Mouse (Mus musculus) brown adipose tissue, adult 24 weeks (tissue): ENCODE results near the gene Hist1h2ag. TPM values are rescaled to one million over a fixed set of nuclear protein-coding genes. Genes with fewer than 3 reads are reported as not detected.
"Not testable (repeated sequence)": the region's sequence is repeated elsewhere in the genome, so short reads cannot be mapped to it uniquely, and the experiment has no call there.

Experiments used
- H3K27ac ChIP-seq: fragments of 200-500 bp; replicated peaks from 2 replicates; pipeline ENCODE4 v1.5.1; 2012; ENCODE audit warnings: low read depth, mild to moderate bottlenecking, low read length
- H3K4me1 ChIP-seq: fragments of 200-500 bp; 2 replicates; pipeline ENCODE4 v1.6.1; 2012; ENCODE audit warnings: low read length, mixed read lengths; ENCODE audit not compliant: control insufficient read depth, insufficient read depth, insufficient read length
- H3K4me3 ChIP-seq: fragments of 200-500 bp; 2 replicates; pipeline ENCODE4 v1.5.1; 2012; ENCODE audit warnings: low read depth, mild to moderate bottlenecking, low read length, moderate library complexity; ENCODE audit not compliant: insufficient read depth
- polyA plus RNA-seq: library from polyadenylated mRNA; stranded (reverse); fragments of >200 nt; gene quantifications from 2 replicates; pipeline ENCODE4 v1.2.4, GENCODE M21; 2012; ENCODE audit not compliant: missing spikeins, insufficient read depth, insufficient read length

Gene Hist1h2ag
- not detected in 2 replicates for polyA plus RNA-seq

DNA sequence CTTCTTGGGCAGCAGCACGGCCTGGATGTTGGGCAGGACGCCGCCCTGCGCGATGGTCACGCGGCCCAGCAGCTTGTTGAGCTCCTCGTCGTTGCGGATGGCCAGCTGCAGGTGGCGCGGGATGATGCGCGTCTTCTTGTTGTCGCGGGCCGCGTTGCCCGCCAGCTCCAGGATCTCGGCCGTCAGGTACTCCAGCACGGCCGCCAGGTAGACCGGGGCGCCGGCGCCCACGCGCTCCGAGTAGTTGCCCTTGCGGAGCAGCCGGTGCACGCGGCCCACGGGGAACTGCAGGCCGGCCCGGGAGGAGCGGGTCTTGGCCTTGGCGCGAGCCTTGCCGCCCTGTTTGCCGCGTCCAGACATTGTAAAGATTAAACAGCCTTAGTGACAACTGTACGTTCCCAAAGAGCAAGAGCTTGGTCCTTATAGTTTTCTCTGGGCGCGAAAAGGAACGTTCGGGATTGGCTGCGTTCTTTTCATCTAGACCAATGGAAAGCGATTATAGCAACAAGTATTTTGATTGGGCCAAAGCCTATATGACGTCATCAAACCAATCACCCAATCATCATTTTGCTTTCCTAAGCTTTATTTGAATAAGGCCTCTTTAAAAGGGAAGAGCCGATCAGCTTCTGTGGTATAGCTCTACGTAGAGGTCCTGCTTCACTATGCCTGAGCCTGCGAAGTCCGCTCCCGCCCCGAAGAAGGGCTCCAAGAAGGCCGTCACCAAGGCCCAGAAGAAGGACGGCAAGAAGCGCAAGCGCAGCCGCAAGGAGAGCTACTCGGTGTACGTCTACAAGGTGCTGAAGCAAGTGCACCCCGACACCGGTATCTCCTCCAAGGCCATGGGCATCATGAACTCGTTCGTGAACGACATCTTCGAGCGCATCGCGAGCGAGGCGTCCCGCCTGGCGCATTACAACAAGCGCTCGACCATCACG is at the start of gene Hist1h2ag, which contains the start of gene Hist1h2bj:
TSS of gene Hist1h2ag (minus strand) at position 377 of the 935 bp plus-strand sequence.
TSS of gene Hist1h2bj (plus strand) at position 647 of the 935 bp plus-strand sequence.
- Histone ChIP-seq H3K4me3 (peak within 1 kb of the TSS; percentile 59), H3K27ac (0 out of 2 replicates have a peak within 1 kb of the TSS, but pooled peaks have one; percentile 40)
- not testable (repeated sequence) for H3K4me1 ChIP-seq

DNA sequence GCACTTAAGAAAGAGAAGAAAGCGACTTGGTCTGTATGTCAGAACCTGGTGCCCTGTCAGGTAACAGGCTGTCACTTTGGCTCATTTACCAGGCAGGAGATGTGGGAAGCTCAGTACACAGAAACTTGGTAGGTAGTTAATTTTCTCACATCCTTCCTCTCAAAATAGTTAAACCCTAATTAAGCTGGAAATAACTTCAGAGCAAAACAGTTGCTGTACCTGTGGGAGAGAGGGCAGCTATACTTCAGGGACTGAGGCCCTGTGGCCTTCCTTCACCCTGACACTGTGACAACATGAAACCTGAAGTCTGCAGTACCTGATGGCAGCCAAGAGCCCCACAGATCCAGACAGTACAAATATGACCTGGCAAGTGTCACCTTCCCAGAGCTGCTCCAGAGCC is 41.4 kb upstream of the Hist1h2ag start, which contains the start of gene Vmn1r188:
TSS of gene Vmn1r188 (plus strand) at position 301 of the 400 bp plus-strand sequence.
- not testable (repeated sequence) for H3K4me1 ChIP-seq, H3K4me3 ChIP-seq, H3K27ac ChIP-seq

DNA sequence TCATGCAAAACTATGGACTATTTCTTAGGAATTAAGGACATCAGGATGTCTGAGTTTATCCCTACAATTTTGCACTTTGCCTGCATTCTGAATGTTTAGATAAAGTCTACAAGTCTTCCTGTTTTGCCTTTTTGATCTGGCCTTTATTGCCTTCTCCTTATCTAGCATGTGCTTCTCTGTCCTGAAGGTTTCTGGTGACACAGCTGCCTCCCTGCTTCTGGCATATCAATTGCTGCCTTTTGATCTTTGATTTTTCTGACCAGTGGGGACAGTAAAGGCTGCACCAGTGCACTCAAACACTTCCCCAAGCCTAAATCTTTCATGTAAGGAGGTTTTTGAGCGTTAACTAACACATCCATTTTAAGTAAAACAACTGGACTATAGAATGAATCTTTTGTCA is 20.7 kb upstream of the Hist1h2ag start:
- Histone ChIP-seq H3K27ac (no peak overlapping the region), H3K4me3 (no peak overlapping the region), H3K4me1 (no peaks in the 10 kb centered on the region)

DNA sequence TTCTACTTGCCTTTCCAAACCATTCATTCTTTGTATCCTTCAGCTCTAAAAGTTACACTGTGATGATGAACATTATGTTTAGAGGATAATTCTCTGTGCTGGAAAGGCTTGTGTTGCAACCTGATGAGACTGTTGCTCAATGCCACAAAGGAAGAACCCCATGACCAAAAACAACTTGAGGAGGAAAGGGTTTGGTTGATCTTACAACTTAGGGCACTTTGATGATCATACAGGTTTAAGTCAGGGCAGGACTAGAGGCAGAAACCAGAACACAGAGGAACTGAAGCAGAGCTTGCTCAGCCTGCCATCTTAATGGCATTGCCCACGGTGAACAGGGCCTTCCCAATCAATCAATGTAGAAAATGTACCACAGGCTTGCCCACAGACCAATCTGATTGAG is 18.7 kb upstream of the Hist1h2ag start:
- Histone ChIP-seq H3K27ac (no peak overlapping the region), H3K4me3 (no peak overlapping the region), H3K4me1 (no peaks in the 10 kb centered on the region)

DNA sequence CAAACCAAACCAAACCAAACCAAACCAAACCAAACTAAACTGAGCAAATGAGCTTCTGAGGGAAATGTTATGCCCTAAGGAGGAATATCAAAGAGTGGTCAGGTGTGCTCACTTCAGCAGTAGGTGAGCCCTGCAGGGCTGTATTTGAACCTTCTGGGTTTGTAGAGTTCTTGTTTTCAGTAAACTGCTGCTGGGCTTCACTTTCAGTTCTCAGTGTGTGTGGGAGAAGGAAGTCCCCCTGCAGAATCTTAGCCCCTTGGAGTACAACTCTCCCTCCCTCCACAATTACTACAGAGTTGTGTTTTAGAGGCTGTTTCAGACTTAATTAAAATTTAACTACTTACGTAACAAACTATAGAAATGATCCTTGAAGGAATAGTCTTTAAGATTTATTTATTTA is 11.0 kb upstream of the Hist1h2ag start:
- H3K27ac ChIP-seq, result no peak overlapping the region
- H3K4me1 ChIP-seq, result 0 out of 2 replicates have a peak, but pooled peaks cover 2% of the 10 kb centered on the region
- H3K4me3 ChIP-seq, result no peak overlapping the region

DNA sequence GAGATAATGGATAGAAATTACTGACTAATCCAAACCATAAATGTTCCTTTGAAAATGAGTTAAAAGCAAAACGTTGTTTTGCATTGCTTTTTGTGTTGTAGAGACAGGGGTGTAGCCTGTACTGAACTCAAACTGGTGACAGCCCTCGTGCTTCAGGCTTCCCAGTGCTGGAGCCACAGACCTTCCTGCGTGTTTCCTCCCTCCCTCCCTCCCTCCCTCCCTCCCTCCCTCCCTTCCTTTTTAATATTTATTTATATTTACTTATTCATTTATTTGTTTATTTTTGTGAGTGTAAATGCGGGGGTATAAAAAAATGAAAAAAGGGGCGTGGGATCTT is 8.7 kb upstream of the Hist1h2ag start:
- Histone ChIP-seq H3K4me1 (0 out of 2 replicates have a peak, but pooled peaks cover 2% of the 10 kb centered on the region), H3K4me3 (peak overlapping the region; percentile 70; the same call in 1 of the 2 replicates), H3K27ac (no peak overlapping the region)

DNA sequence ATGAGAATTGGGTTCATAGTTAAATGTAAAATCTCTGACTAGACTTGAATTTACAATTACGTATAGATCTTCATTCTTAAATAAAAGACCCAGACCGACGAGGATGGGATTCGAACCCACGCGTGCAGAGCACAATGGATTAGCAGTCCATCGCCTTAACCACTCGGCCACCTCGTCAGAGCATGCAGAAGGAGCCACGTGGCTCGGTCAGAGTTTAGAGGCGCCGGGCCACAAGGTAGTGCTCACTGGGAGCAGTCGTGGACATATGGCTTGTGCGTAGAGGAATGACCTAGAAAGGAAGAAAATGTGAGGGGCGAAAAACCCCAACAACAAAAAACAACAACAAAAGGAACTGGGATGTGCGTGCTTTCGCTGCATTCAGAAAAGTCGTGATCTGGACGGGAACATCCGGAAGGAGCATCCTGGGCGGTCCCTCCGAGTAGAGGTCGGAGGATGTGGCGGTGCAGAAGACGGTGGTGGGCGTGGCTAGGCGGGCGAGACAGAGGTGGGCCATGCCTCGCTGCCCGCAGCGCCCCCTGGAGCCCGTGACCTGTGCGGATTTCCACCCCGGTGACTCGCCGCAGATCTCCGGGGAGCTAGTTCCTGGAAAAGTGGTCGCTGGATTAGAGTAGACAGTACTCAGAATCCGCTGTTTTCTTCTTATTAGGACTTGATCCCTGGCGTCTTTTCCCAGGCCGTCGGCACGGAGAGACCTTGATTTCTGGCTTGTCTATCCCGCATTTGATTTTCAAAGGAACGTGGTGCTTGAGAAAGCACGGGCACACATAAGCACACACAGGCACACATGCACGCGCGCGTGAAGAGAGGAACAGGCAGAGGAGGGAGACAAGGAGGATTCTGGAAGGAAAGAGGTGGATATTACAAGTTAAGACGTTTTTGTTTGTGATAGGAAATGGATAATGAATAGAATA is 8.1 kb upstream of the Hist1h2ag start:
- H3K4me3 ChIP-seq, result peak overlapping the region; percentile 70
- no peak overlapping the region for H3K27ac ChIP-seq
- 0 out of 2 replicates have a peak, but pooled peaks cover 2% of the 10 kb centered on the region for H3K4me1 ChIP-seq

DNA sequence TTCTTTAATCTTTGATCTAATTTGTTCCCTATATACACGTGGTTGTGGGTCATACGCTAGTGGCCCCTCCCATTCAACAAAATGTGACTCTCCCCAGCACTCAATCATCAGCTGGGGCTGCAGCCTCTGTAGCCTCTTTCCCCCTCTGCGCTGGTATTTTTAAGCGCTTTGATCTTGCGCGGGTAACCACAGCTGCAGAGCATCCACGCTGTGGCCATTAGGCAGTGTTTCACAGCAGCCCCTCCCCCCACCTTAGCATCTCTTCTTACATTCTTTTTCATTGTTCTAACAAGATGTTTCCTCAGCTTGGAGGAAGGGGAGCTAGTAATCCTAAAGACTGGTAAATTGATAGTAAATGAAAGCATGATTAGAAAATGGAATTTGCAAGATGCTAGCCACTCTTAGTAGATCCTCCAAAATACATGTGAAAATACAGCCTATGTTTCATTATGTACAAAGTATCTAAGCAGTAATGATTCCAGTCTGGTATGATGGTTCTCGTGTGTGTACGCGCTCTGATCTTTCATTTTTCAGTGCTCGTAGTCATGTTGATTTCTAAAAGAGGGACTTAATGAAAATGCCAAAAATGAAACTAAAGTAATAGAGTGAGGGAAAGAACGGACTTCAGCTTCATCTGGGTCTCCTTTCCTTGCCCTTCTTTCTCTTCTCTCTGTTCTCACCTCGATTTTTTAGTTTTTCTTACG is 7.1 kb upstream of the Hist1h2ag start:
- H3K4me3 ChIP-seq, result peak overlapping the region; percentile 70
- no peak overlapping the region for H3K27ac ChIP-seq
- H3K4me1 ChIP-seq, result no peaks in the 10 kb centered on the region

DNA sequence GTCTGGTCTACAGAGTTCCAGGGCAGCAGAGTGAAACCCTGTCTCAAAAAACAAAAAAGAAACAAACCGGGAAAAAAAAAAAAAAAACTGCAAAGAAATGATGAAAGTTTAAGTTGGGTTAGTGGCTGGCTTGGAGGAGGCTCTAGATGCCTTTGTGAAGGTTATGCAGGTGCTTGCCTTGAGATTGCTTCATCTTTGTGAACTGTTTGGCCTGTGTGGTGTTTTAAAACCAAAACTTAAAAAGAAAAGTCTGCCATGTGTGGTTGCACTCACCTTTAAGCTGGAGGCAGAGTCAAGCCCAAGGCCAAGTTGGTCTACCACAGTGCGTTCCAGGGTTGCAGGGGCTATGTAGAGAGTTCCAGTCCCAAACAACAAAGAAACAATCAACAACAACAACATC is 6.3 kb upstream of the Hist1h2ag start:
- Histone ChIP-seq H3K27ac (no peak overlapping the region), H3K4me3 (no peak overlapping the region), H3K4me1 (no peaks in the 10 kb centered on the region)

DNA sequence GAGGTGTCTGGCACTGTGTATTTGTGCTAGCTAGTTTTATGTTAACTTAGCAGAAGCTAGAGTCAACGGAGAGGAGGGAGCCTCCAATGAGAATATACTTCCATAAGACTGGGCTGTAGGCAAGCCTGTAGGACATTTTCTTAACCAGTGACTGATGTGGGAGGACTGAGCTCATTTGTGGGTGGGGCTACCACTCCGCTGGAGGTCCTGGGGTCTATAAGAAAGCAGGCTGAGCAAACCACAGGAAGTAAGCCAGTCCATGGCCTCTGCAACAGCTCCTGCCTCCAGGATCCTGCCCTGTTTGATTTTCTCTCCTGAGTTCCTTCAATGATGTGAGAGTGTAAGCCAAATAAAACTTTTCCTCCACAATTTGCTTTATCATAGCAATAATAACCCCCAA is 2.6 kb upstream of the Hist1h2ag start:
- no peak overlapping the region for H3K27ac ChIP-seq
- H3K4me1 ChIP-seq, result no peaks in the 10 kb centered on the region; the same call in 1 of the 2 replicates
- no peak overlapping the region for H3K4me3 ChIP-seq

DNA sequence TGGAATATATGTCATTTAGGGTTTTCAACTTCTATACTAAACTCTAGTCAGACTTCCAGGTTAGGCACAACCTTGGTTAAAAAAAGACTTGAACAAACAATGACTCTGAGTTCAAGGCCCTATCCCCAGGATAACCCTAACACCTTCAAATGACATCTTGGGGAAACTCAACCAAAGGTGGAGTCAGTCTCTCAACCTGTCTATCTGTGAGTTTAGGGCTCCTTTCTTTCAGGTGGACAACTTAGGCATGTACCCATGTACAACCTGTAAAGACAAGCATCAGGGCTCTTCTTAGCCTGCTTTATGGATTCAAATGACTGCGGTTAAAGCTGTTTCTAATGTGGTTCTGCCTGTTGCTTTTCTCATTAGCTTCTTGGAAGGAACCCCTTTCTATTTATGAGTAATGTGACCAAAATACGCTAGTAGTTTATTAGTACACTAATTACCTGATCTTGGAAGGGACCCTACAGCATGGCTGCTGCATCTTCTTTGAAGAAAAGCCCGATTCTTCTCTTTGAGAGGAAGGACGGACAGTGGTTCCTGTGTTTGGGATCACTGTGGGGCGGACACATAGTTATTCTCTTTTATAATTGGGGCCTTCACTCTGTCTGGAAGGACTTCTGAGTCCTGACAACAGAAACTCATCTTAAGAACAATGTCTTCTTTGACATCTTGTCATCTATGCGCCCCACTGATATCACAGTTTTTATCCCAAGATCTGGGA is 1.9 kb upstream of the Hist1h2ag start:
- no peak overlapping the region for H3K27ac ChIP-seq
- H3K4me3 ChIP-seq, result no peak overlapping the region
- no peaks in the 10 kb centered on the region; the same call in 1 of the 2 replicates for H3K4me1 ChIP-seq

DNA sequence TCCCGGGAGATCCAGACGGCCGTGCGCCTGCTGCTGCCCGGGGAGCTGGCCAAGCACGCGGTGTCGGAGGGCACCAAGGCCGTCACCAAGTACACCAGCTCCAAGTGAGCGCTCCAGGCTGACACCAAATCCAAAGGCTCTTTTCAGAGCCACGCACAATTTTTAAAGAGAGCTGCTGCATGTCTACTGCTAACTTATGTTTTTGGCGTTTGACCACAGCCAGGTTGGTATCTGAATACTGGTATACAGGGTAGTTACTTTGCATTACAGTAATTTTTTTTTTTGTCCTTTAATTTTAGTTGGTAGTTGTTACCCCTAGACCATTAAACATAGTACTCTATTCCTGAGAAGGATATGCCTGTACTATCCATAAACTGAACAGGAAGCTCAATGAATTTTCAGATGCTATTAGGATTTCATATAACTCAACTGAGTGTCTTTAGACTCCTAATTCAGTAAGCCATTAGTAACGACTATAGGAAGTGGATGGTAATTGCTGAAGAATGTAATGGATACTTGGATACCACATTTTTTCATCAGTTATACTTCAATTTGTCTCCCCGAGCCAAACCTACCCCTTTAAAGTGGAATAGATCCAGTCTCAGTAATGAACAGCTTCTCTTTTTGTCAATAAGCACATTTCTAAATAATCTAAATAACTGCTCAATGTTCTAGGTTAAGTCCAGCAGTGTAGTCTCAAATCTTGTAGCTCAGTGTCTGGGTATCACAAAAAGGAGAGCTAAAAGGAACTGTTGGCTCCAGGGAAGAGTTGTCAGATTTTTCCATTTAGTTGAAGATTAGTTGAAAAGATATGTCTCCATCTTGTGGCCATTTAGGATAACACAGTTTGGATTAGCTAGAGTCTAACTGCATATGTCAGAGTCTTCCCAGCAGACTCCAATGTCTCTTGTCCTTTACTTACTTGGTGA is 1.0 kb upstream of the Hist1h2ag start:
- Histone ChIP-seq H3K27ac (no peak overlapping the region), H3K4me3 (peak overlapping the region; percentile 59), H3K4me1 (no peaks in the 10 kb centered on the region; the same call in 1 of the 2 replicates)
